Mouse (Mus musculus) forebrain, embryonic 16.5 days (tissue): ENCODE results near the gene Rassf5. TPM values are rescaled to one million over a fixed set of nuclear protein-coding genes. Genes with fewer than 3 reads are reported as not detected.

Source experiments
- ATAC-seq: fragments of 200-750 bp; cut with Nextera tagmentation; 2 replicates; pipeline ENCODE4 v1.8.0; 2017; ENCODE audit warnings: mild to moderate bottlenecking, moderate library complexity
- H3K27ac ChIP-seq: fragments of 300-500 bp; sonication (generic); 2 replicates; pipeline ENCODE4 v1.5.1; 2014; ENCODE audit warnings: low read length, control low read depth
- H3K27me3 ChIP-seq: fragments of 300-500 bp; sonication (generic); replicated peaks from 2 replicates; pipeline ENCODE4 v1.6.1; 2014; ENCODE audit warnings: low read length; ENCODE audit not compliant: control insufficient read depth, insufficient read depth
- H3K36me3 ChIP-seq: fragments of 300-500 bp; sonication (generic); 2 replicates; pipeline ENCODE4 v1.6.1; 2014; ENCODE audit not compliant: control insufficient read depth, insufficient read depth
- H3K4me1 ChIP-seq: fragments of 300-500 bp; sonication (generic); replicated peaks from 2 replicates; pipeline ENCODE4 v1.6.1; 2014; ENCODE audit warnings: low read length; ENCODE audit not compliant: control insufficient read depth, insufficient read depth
- H3K4me2 ChIP-seq: fragments of 300-500 bp; sonication (generic); 2 replicates; pipeline ENCODE4 v1.6.1; 2014; ENCODE audit warnings: mild to moderate bottlenecking, low read length, control low read depth
- H3K4me3 ChIP-seq: fragments of 300-500 bp; sonication (generic); replicated peaks from 2 replicates; pipeline ENCODE4 v1.5.1; 2014; ENCODE audit warnings: mild to moderate bottlenecking, low read length, control low read depth
- H3K9ac ChIP-seq: fragments of 300-500 bp; sonication (generic); replicated peaks from 2 replicates; pipeline ENCODE4 v1.6.1; 2014; ENCODE audit warnings: low read depth, low read length, control low read depth
- H3K9me3 ChIP-seq: fragments of 300-500 bp; sonication (generic); 2 replicates; pipeline ENCODE4 v1.6.1; 2016; ENCODE audit warnings: low read length; ENCODE audit not compliant: control insufficient read depth
- WGBS: fragments of 180-500 bp; shearing (Covaris S2); extraction: QIAGEN DNeasy Blood & Tissue Kit; methylation state at CpG from one replicate; pipeline ENCODE4 v1.1.7; 2014; 5-methylcytosine and 5-hydroxymethylcytosine counted together
- polyA plus RNA-seq: library from polyadenylated mRNA; unstranded; fragments of >200 nt; fragmentation: Nextera tagmentation; extraction: Ambion mirVana; gene quantifications from 2 replicates; pipeline ENCODE4 v1.2.1, GENCODE M21; 2015

Gene Rassf5
- polyA plus RNA-seq, 1 experiment from 2014 or later = 2.5 TPM

- Histone ChIP-seq H3K36me3 (no peaks in the 10 kb centered on the region), H3K9me3 (no peaks in the 10 kb centered on the region)
- 54% methylated on average over 4 of the region's 4 CpGs for WGBS
These were observed 36.7 kb upstream of the Rassf5 start for GRCm38 (mm10) chr1:131281731-131282130.

GRCm38 (mm10) chr1:131280280-131280679 is 35.2 kb upstream of the Rassf5 start:
- Histone ChIP-seq H3K4me1 (no peaks in the 10 kb centered on the region), H3K27ac (no peak overlapping the region), H3K27me3 (no peaks in the 10 kb centered on the region), H3K4me2 (no peak overlapping the region), H3K9ac (no peak overlapping the region), H3K36me3 (no peaks in the 10 kb centered on the region), H3K4me3 (no peak overlapping the region), H3K9me3 (no peaks in the 10 kb centered on the region)
- WGBS = 67% methylated on average over 3 of the region's 3 CpGs
- ATAC-seq = no peak

More at GRCm38 (mm10) chr1:131281731-131282130, 36.7 kb upstream of the Rassf5 start:
- H3K4me2 ChIP-seq = no peak overlapping the region
- no peak overlapping the region for H3K9ac ChIP-seq
- H3K27ac ChIP-seq = no peak overlapping the region
- no peaks in the 10 kb centered on the region for H3K4me1 ChIP-seq
- no peak for ATAC-seq
- H3K27me3 ChIP-seq = no peaks in the 10 kb centered on the region
- no peak overlapping the region for H3K4me3 ChIP-seq

GRCm38 (mm10) chr1:131279456-131279776 is 34.4 kb upstream of the Rassf5 start, which contains the start of gene Ikbke:
TSS of gene Ikbke (minus strand) at chr1:131279606.
- no peak within 1 kb of the TSS for H3K9ac ChIP-seq
- ATAC-seq = no peak
- WGBS = 48% methylated on average over 4 of the region's 4 CpGs
- no peak within 1 kb of the TSS for H3K4me3 ChIP-seq
- H3K36me3 ChIP-seq = no peaks in the 10 kb centered on the region
- H3K27ac ChIP-seq = no peak within 1 kb of the TSS
- no peaks in the 10 kb centered on the region for H3K4me1 ChIP-seq
- no peaks in the 10 kb centered on the region for H3K27me3 ChIP-seq
- no peaks in the 10 kb centered on the region for H3K9me3 ChIP-seq
- no peak within 1 kb of the TSS for H3K4me2 ChIP-seq

- no peaks in the 10 kb centered on the region for H3K36me3 ChIP-seq
- WGBS = 43% methylated on average over 8 of the region's 8 CpGs
- no peaks in the 10 kb centered on the region for H3K4me1 ChIP-seq
- H3K9me3 ChIP-seq = no peaks in the 10 kb centered on the region
- H3K27ac ChIP-seq = no peak overlapping the region
- no peaks in the 10 kb centered on the region for H3K27me3 ChIP-seq
- ATAC-seq = no peak
- no peak overlapping the region for H3K4me3 ChIP-seq
- no peak overlapping the region for H3K4me2 ChIP-seq
- H3K9ac ChIP-seq = no peak overlapping the region
These were observed 33.8 kb upstream of the Rassf5 start for GRCm38 (mm10) chr1:131278606-131279455.

GRCm38 (mm10) chr1:131276831-131277230 is 31.8 kb upstream of the Rassf5 start:
- H3K9ac ChIP-seq = no peak overlapping the region
- ATAC-seq = no peak

GRCm38 (mm10) chr1:131275577-131275976 is 30.5 kb upstream of the Rassf5 start:
- Histone ChIP-seq H3K36me3 (no peaks in the 10 kb centered on the region), H3K27me3 (no peaks in the 10 kb centered on the region), H3K4me2 (no peak overlapping the region), H3K9me3 (no peaks in the 10 kb centered on the region), H3K27ac (no peak overlapping the region), H3K4me1 (no peaks in the 10 kb centered on the region), H3K4me3 (no peak overlapping the region), H3K9ac (no peak overlapping the region)
- WGBS = 81% methylated on average over 13 of the region's 14 CpGs
- no peak for ATAC-seq

More at GRCm38 (mm10) chr1:131276831-131277230, 31.8 kb upstream of the Rassf5 start:
- H3K4me1 ChIP-seq = no peaks in the 10 kb centered on the region
- no peaks in the 10 kb centered on the region for H3K36me3 ChIP-seq
- H3K27me3 ChIP-seq = no peaks in the 10 kb centered on the region
- H3K4me2 ChIP-seq = no peak overlapping the region
- no peak overlapping the region for H3K4me3 ChIP-seq
- no peak overlapping the region for H3K27ac ChIP-seq
- H3K9me3 ChIP-seq = no peaks in the 10 kb centered on the region

GRCm38 (mm10) chr1:131274725-131275539 is 29.9 kb upstream of the Rassf5 start:
- no peak for ATAC-seq
- H3K9ac ChIP-seq = no peak overlapping the region
- H3K27me3 ChIP-seq = no peaks in the 10 kb centered on the region
- no peak overlapping the region for H3K4me3 ChIP-seq
- H3K4me1 ChIP-seq = peaks cover 2% of the 10 kb centered on the region
- WGBS = 60% methylated on average over 22 of the region's 22 CpGs
- H3K27ac ChIP-seq = no peak overlapping the region
- no peaks in the 10 kb centered on the region for H3K9me3 ChIP-seq
- no peaks in the 10 kb centered on the region for H3K36me3 ChIP-seq
- no peak overlapping the region for H3K4me2 ChIP-seq

GRCm38 (mm10) chr1:131269797-131270578 is 24.9 kb upstream of the Rassf5 start:
- no peak overlapping the region for H3K4me3 ChIP-seq
- no peaks in the 10 kb centered on the region for H3K36me3 ChIP-seq
- no peak overlapping the region for H3K9ac ChIP-seq
- H3K4me1 ChIP-seq = peaks cover 2% of the 10 kb centered on the region
- H3K27ac ChIP-seq = no peak overlapping the region
- no peaks in the 10 kb centered on the region for H3K9me3 ChIP-seq
- no peaks in the 10 kb centered on the region for H3K27me3 ChIP-seq
- peak overlapping the region; percentile 8; the same call in 1 of the 2 replicates for H3K4me2 ChIP-seq
- 28% methylated on average over 22 of the region's 22 CpGs for WGBS
- peak; percentile 70 for ATAC-seq

GRCm38 (mm10) chr1:131268776-131269175 is 23.7 kb upstream of the Rassf5 start:
- no peak overlapping the region for H3K9ac ChIP-seq
- no peaks in the 10 kb centered on the region for H3K9me3 ChIP-seq
- no peaks in the 10 kb centered on the region for H3K27me3 ChIP-seq
- ATAC-seq = no peak
- no peak overlapping the region for H3K27ac ChIP-seq
- no peak overlapping the region for H3K4me3 ChIP-seq
- peaks cover 2% of the 10 kb centered on the region for H3K4me1 ChIP-seq
- 88% methylated on average over 10 of the region's 10 CpGs for WGBS
- H3K4me2 ChIP-seq = no peak overlapping the region
- H3K36me3 ChIP-seq = no peaks in the 10 kb centered on the region
